Mouse (Mus musculus): ENCODE data around the gene Gm21190. TPM values are rescaled to one million over a fixed set of nuclear protein-coding genes. Genes with fewer than 3 reads are reported as not detected.
A peak's percentile ranks its signal among the peaks of the same experiment; 100 is the strongest.
"Not testable (repeated sequence)": the region's sequence is repeated elsewhere in the genome, so short reads cannot be mapped to it uniquely, and the experiment has no call there.

Gm21190 gene
- not detected for total RNA-seq (2021)
- long read RNA-seq, experiment 1 = 0 reads
- long read RNA-seq, experiment 2 = 0 reads

GRCm38 (mm10) chr5:15529122-15529521, at the start of gene Gm21190:
Gene Gm21190 (minus strand): TSS chr5:15529222.
- not testable (repeated sequence) for DNase-seq (ENCODE audit: low spot score in 2 of 2)

- not testable (repeated sequence) for DNase-seq (ENCODE audit: low spot score in 2 of 2)
Observed at GRCm38 (mm10) chr5:15577033-15577432, 48.0 kb upstream of the Gm21190 start, which contains the start of gene Gm21083. Gene Gm21083 (plus strand): TSS chr5:15577333.

GRCm38 (mm10) chr5:15573735-15574134, 44.7 kb upstream of the Gm21190 start:
- not testable (repeated sequence) for DNase-seq (ENCODE audit: low spot score in 2 of 2)

GRCm38 (mm10) chr5:15561425-15562264, 32.6 kb upstream of the Gm21190 start:
- not testable (repeated sequence) for DNase-seq (ENCODE audit: low spot score in 2 of 2)

- not testable (repeated sequence) for DNase-seq (ENCODE audit: low spot score in 2 of 2)
Observed at GRCm38 (mm10) chr5:15558654-15559053, 29.6 kb upstream of the Gm21190 start.

- DNase-seq (ENCODE audit: low spot score in 2 of 2) = not testable (repeated sequence)
Observed at GRCm38 (mm10) chr5:15549606-15550005, 20.6 kb upstream of the Gm21190 start.

GRCm38 (mm10) chr5:15549134-15549533, 20.1 kb upstream of the Gm21190 start:
- DNase-seq (ENCODE audit: low spot score in 2 of 2) = not testable (repeated sequence)

GRCm38 (mm10) chr5:15548642-15549041, 19.6 kb upstream of the Gm21190 start:
- DNase-seq (ENCODE audit: low spot score in 2 of 2) = not testable (repeated sequence)

- not testable (repeated sequence) for DNase-seq (ENCODE audit: low spot score in 2 of 2)
Observed at GRCm38 (mm10) chr5:15522470-15522869, 6.6 kb downstream of the Gm21190 start.

- DNase-seq (ENCODE audit: low spot score in 2 of 2) = not testable (repeated sequence)
Observed at GRCm38 (mm10) chr5:15522028-15522427, 7.0 kb downstream of the Gm21190 start.

- DNase-seq (ENCODE audit: low spot score in 2 of 2) = not testable (repeated sequence)
Observed at GRCm38 (mm10) chr5:15520418-15520817, 8.6 kb downstream of the Gm21190 start.

GRCm38 (mm10) chr5:15517150-15517549, 11.9 kb downstream of the Gm21190 start:
- DNase-seq (ENCODE audit: low spot score in 2 of 2) = not testable (repeated sequence)

- DNase-seq (ENCODE audit: low spot score in 2 of 2) = not testable (repeated sequence)
Observed at GRCm38 (mm10) chr5:15512236-15512635, 16.8 kb downstream of the Gm21190 start.

- DNase-seq (ENCODE audit: low spot score in 2 of 2) = not testable (repeated sequence)
Observed at GRCm38 (mm10) chr5:15509911-15510310, 19.1 kb downstream of the Gm21190 start.

GRCm38 (mm10) chr5:15508460-15509451, 20.3 kb downstream of the Gm21190 start:
- DNase-seq (ENCODE audit: low spot score in 2 of 2) = not testable (repeated sequence)

- not testable (repeated sequence) for DNase-seq (ENCODE audit: low spot score in 2 of 2)
Observed at GRCm38 (mm10) chr5:15507757-15508459, 21.1 kb downstream of the Gm21190 start.

- no peak for DNase-seq (ENCODE audit: low spot score in 2 of 2)
Observed at GRCm38 (mm10) chr5:15507309-15507619, 21.8 kb downstream of the Gm21190 start.

GRCm38 (mm10) chr5:15506575-15507308, 22.3 kb downstream of the Gm21190 start:
- DNase-seq (ENCODE audit: low spot score in 2 of 2) = peak; percentile 18 to 24

- DNase-seq (ENCODE audit: low spot score in 2 of 2) = not testable (repeated sequence)
Observed at GRCm38 (mm10) chr5:15498774-15499400, 30.1 kb downstream of the Gm21190 start.

All from gastrocnemius, postnatal 4 days (tissue).